Mouse (Mus musculus) heart, adult 2 months (tissue): ENCODE measurements around the gene Abcd3.
"Not testable (repeated sequence)": the region's sequence is repeated elsewhere in the genome, so short reads cannot be mapped to it uniquely, and the experiment has no call there.

Experiments used
- CTCF ChIP-seq: fragments of 200-600 bp; IDR thresholded peaks from 2 replicates; pipeline ENCODE4 v1.8.1; 2022; ENCODE audit warnings: antibody characterized with exemption, mild to moderate bottlenecking, moderate library complexity
- EP300 ChIP-seq: fragments of 200-500 bp; IDR thresholded peaks from 2 replicates; pipeline ENCODE4 v1.6.1; 2011; ENCODE audit warnings: low read depth, low read length, control low read depth; ENCODE audit not compliant: insufficient read depth

DNA sequence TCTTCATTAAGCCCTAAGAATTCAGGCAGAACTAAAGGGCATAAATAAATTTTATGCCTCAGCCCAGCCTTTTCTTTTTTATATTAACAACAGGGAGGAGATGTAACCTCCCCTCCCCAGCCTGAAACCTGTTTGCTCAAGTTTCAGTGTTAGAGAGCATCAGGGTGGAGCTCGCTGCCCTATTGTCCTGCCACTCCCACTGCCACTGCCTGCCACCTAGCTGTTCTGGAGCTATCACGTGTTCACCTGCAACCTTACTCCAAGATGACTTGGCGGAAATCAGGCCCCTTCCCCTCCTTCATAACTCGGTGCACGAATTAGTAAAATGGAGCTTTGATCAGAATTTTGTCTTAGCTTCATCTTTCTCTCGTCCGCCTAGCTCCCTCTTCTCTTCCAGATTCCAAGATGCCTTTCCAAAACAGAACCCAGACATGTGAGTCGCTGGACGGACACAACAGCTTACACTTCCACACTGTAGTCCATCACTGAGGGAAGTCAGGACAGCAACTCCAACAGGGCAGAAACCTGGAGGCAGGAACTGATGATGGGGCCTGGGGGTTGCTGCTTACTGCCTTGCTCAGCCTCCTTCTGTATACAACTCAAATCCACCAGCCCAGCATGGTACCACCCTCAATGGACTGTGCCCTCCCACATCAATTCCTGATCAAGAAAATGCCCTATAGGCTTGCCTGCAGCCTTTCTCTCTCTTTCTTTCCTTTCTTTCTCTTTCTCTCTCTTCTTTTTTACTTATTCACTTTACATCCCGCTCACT, 60.6 kb downstream of the Abcd3 start:
- not testable (repeated sequence) for TF ChIP-seq CTCF, EP300
